Mouse (Mus musculus) embryonic fibroblast, embryonic 13.5 days (primary cell): ENCODE results near the gene Elf2.

Experiments used
- CTCF ChIP-seq: IDR thresholded peaks from 2 replicates; pipeline ENCODE4 v1.5.1; 2011; ENCODE audit warnings: mild to moderate bottlenecking, control low read depth, low read length, moderate library complexity, borderline replicate concordance; ENCODE audit not compliant: insufficient read depth
- POLR2A ChIP-seq: IDR thresholded peaks from 2 replicates; pipeline ENCODE4 v1.6.1; 2011; ENCODE audit warnings: low read depth, mild to moderate bottlenecking, control low read depth, low read length, moderate library complexity

DNA sequence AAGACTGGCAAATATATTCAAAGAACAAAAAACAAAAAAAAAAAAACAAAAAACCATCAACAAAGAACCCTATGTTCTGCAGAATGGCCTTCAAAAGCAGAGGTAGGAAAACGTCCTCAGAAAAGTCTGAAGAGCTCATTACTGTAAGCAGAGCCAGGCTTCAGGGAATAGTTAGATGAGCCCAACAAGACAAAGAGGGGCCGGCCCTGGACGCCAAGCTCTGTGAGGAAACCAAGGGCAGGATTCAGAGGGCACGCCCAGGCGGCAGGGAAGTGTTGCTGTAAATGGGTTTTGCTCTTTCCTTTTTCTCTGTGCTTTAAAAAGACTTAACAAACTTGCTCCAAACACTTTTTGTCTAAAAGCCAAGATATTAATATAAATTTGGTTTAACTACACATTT, 12.6 kb downstream of the Elf2 start:
- TF ChIP-seq CTCF (no peak), POLR2A (no peak)
